Mouse (Mus musculus) retina, adult 2 months (tissue): ENCODE data around the gene Pard3b.

Source experiments
- DNase-seq: peaks from one replicate; pipeline ENCODE4 v3.0.0-alpha.2; 2012; ENCODE audit warnings: low read depth, low spot score

Gene Pard3b

GRCm38 (mm10) chr1:62076171-62076570, 437.5 kb downstream of the Pard3b start:
- DNase-seq = no peak

GRCm38 (mm10) chr1:62081129-62081528, 442.5 kb downstream of the Pard3b start:
- no peak for DNase-seq

- DNase-seq = no peak
These were observed 447.4 kb downstream of the Pard3b start for GRCm38 (mm10) chr1:62085995-62086394.

- DNase-seq = no peak
These were observed 448.8 kb downstream of the Pard3b start for GRCm38 (mm10) chr1:62087464-62087863.

GRCm38 (mm10) chr1:62094885-62095284, 456.3 kb downstream of the Pard3b start:
- no peak for DNase-seq

GRCm38 (mm10) chr1:62122426-62122825, 483.8 kb downstream of the Pard3b start:
- no peak for DNase-seq

GRCm38 (mm10) chr1:62129186-62129585, 490.6 kb downstream of the Pard3b start:
- DNase-seq = no peak

GRCm38 (mm10) chr1:62148134-62148533, 509.5 kb downstream of the Pard3b start:
- DNase-seq = no peak

- DNase-seq = no peak
These were observed 510.2 kb downstream of the Pard3b start for GRCm38 (mm10) chr1:62148786-62149185.

- DNase-seq = no peak
These were observed 517.3 kb downstream of the Pard3b start for GRCm38 (mm10) chr1:62155970-62156369.

GRCm38 (mm10) chr1:62159592-62159991, 521.0 kb downstream of the Pard3b start:
- DNase-seq = no peak

GRCm38 (mm10) chr1:62175013-62175640, 536.5 kb downstream of the Pard3b start:
- DNase-seq = no peak

GRCm38 (mm10) chr1:62181638-62182037, 543.0 kb downstream of the Pard3b start:
- DNase-seq = no peak

GRCm38 (mm10) chr1:62182634-62183033, 544.0 kb downstream of the Pard3b start:
- DNase-seq = no peak

- DNase-seq = no peak
These were observed 552.2 kb downstream of the Pard3b start for GRCm38 (mm10) chr1:62190786-62191185.

- no peak for DNase-seq
These were observed 558.9 kb downstream of the Pard3b start for GRCm38 (mm10) chr1:62197515-62197914.

- DNase-seq = no peak
These were observed 562.3 kb downstream of the Pard3b start for GRCm38 (mm10) chr1:62200919-62201318.

GRCm38 (mm10) chr1:62201686-62202257, 563.1 kb downstream of the Pard3b start:
- no peak for DNase-seq

GRCm38 (mm10) chr1:62213285-62213684, 574.7 kb downstream of the Pard3b start:
- no peak for DNase-seq

- no peak for DNase-seq
These were observed 577.2 kb downstream of the Pard3b start for GRCm38 (mm10) chr1:62215842-62216241.

- no peak for DNase-seq
These were observed 577.9 kb downstream of the Pard3b start for GRCm38 (mm10) chr1:62216568-62216967.

- no peak for DNase-seq
These were observed 590.5 kb downstream of the Pard3b start for GRCm38 (mm10) chr1:62229129-62229528.

GRCm38 (mm10) chr1:62234039-62234438, 595.4 kb downstream of the Pard3b start:
- DNase-seq = no peak

- DNase-seq = peak; percentile 18
These were observed 596.5 kb downstream of the Pard3b start for GRCm38 (mm10) chr1:62235121-62235520.
